In genomic region chr19:42752363-42752931, GRCm38 (mm10) we compare ENCODE assay signal across 8 mouse cellular contexts. TPM values are rescaled to one million over a fixed set of nuclear protein-coding genes. Genes with fewer than 3 reads are reported as not detected.
DNase-seq lines count a peak whose midpoint lies in the region; ATAC-seq lines count a peak whose summit lies in the region.

Gene Pyroxd2 (minus strand): TSS chr19:42752775.

- H3K27ac ChIP-seq in hindbrain, embryonic 16.5 days (ENCODE audit: low read depth, low read length) = peak within 1 kb of the TSS; percentile 72

- H3K36me3 ChIP-seq in hindbrain, embryonic 16.5 days (ENCODE audit: control insufficient read depth, insufficient read depth, low read length) = no peaks in the 10 kb centered on the region

- H3K9ac ChIP-seq in hindbrain, embryonic 16.5 days (ENCODE audit: low read depth, low read length) = peak within 1 kb of the TSS; percentile 68

- H3K4me2 ChIP-seq in hindbrain, embryonic 16.5 days (ENCODE audit: low read length) = peak within 1 kb of the TSS; percentile 68

- peak; percentile 85 for DNase-seq in adrenal gland, adult 8-10 months
- peak; percentile 81 for DNase-seq in embryo, embryonic 10 days (ENCODE audit: low spot score)
- DNase-seq in gastrocnemius, adult 8-10 months (ENCODE audit: low spot score in 2 of 2) = peak; percentile 65 to 74
- peak; percentile 41 to 54 for DNase-seq in left cerebral cortex, adult 18-20 months (ENCODE audit: low spot score in 2 of 2)
- peak; percentile 90 for DNase-seq in lung, postnatal 36 days
- peak; percentile 62 for DNase-seq in retina, postnatal 7 days (ENCODE audit: low read depth, low spot score)
- peak; percentile 65 for DNase-seq in urinary bladder, postnatal 25 days (ENCODE audit: low spot score)

- WGBS in hindbrain, embryonic 16.5 days = 1% methylated on average over 22 of the region's 22 CpGs

- H3K4me3 ChIP-seq in hindbrain, embryonic 16.5 days (ENCODE audit: low read length) = peak within 1 kb of the TSS; percentile 42

- H3K27me3 ChIP-seq in hindbrain, embryonic 16.5 days (replicated peaks; ENCODE audit: control insufficient read depth, insufficient read depth, low read length) = no peaks in the 10 kb centered on the region

- H3K4me1 ChIP-seq in hindbrain, embryonic 16.5 days (ENCODE audit: control insufficient read depth, insufficient read depth, low read depth, low read length) = peaks cover 14% of the 10 kb centered on the region

- no peaks in the 10 kb centered on the region for H3K9me3 ChIP-seq in hindbrain, embryonic 16.5 days (ENCODE audit: control insufficient read depth, low read length)

- peak; percentile 89 for ATAC-seq in hindbrain, embryonic 16.5 days

RNA-seq across cellular contexts. Expression of gene Pyroxd2, which starts in this region (rescaled TPM):
- total RNA-seq in adrenal gland, adult 8-10 months (2022) = 10 to 100 TPM; 37.8 to 64.5 (median 50.9) TPM
- total RNA-seq in gastrocnemius, adult 8-10 months (2022) = 1 to 10 TPM in 1 of 4 experiments, under 1 TPM in 3; 0.53 to 1.2 (median 0.87) TPM
- 2.5 and 3.0 TPM in 2 replicates for polyA plus RNA-seq in hindbrain, embryonic 16.5 days (2015; fragmentation: Nextera tagmentation; extraction: Ambion mirVana)
- 1 to 10 TPM; 2.9 to 3.0 TPM for total RNA-seq in left cerebral cortex, adult 18-20 months (2021)

Comparison
In these comparisons a context has a peak if more than half of its experiments do, and no peak if none do; other contexts are left out.
1. Peak in every context shown above with its lines: DNase-seq, ATAC-seq, H3K4me3 ChIP-seq and H3K27ac ChIP-seq.
2. RNA of gene Pyroxd2 (total RNA-seq): 37.8 to 64.5 TPM in adrenal gland, adult 8-10 months; 2.9 to 3.0 TPM in left cerebral cortex, adult 18-20 months and 0.53 to 1.2 TPM in gastrocnemius, adult 8-10 months; every median in the first group is over 4 times any median in the second.